Mouse (Mus musculus) midbrain, embryonic 13.5 days (tissue): ENCODE data around the gene Zfp580. TPM values are rescaled to one million over a fixed set of nuclear protein-coding genes. Genes with fewer than 3 reads are reported as not detected.

Source experiments
- ATAC-seq: fragments of 200-750 bp; cut with Nextera tagmentation; 2 replicates; pipeline ENCODE4 v1.8.0; 2017; ENCODE audit warnings: mild to moderate bottlenecking, moderate TSS enrichment, moderate library complexity
- H3K27ac ChIP-seq: fragments of 300-500 bp; sonication (generic); 2 replicates; pipeline ENCODE4 v1.5.1; 2015; ENCODE audit warnings: inconsistent platforms, mild to moderate bottlenecking, moderate library complexity
- H3K27me3 ChIP-seq: fragments of 300-500 bp; sonication (generic); 2 replicates; pipeline ENCODE4 v1.6.1; 2015; ENCODE audit warnings: mild to moderate bottlenecking, inconsistent platforms
- H3K36me3 ChIP-seq: fragments of 300-500 bp; sonication (generic); 2 replicates; pipeline ENCODE4 v1.6.1; 2015; ENCODE audit warnings: mild to moderate bottlenecking, inconsistent platforms
- H3K4me1 ChIP-seq: fragments of 300-500 bp; sonication (generic); replicated peaks from 2 replicates; pipeline ENCODE4 v1.6.1; 2015; ENCODE audit warnings: inconsistent platforms
- H3K4me2 ChIP-seq: fragments of 300-500 bp; sonication (generic); replicated peaks from 2 replicates; pipeline ENCODE4 v1.6.1; 2015; ENCODE audit warnings: moderate library complexity, mild to moderate bottlenecking, inconsistent platforms
- H3K4me3 ChIP-seq: fragments of 300-500 bp; sonication (generic); replicated peaks from 2 replicates; pipeline ENCODE4 v1.5.1; 2015; ENCODE audit warnings: mild to moderate bottlenecking, inconsistent platforms
- H3K9ac ChIP-seq: fragments of 300-500 bp; sonication (generic); replicated peaks from 2 replicates; pipeline ENCODE4 v1.6.1; 2015; ENCODE audit warnings: mild to moderate bottlenecking, inconsistent platforms
- H3K9me3 ChIP-seq: fragments of 300-500 bp; sonication (generic); 2 replicates; pipeline ENCODE4 v1.6.1; 2016; ENCODE audit warnings: mild to moderate bottlenecking, inconsistent platforms
- WGBS: fragments of 180-500 bp; shearing (Covaris S2); methylation state at CpG from one replicate; pipeline ENCODE4 v1.1.7; 2015; 5-methylcytosine and 5-hydroxymethylcytosine counted together
- polyA plus RNA-seq: library from polyadenylated mRNA; unstranded; fragments of >200 nt; fragmentation: Nextera tagmentation; extraction: Ambion mirVana; gene quantifications from 2 replicates; pipeline ENCODE4 v1.2.1, GENCODE M21; 2015

The Zfp580 gene
- polyA plus RNA-seq, 1 experiment from 2014 or later = 72.8 TPM

DNA sequence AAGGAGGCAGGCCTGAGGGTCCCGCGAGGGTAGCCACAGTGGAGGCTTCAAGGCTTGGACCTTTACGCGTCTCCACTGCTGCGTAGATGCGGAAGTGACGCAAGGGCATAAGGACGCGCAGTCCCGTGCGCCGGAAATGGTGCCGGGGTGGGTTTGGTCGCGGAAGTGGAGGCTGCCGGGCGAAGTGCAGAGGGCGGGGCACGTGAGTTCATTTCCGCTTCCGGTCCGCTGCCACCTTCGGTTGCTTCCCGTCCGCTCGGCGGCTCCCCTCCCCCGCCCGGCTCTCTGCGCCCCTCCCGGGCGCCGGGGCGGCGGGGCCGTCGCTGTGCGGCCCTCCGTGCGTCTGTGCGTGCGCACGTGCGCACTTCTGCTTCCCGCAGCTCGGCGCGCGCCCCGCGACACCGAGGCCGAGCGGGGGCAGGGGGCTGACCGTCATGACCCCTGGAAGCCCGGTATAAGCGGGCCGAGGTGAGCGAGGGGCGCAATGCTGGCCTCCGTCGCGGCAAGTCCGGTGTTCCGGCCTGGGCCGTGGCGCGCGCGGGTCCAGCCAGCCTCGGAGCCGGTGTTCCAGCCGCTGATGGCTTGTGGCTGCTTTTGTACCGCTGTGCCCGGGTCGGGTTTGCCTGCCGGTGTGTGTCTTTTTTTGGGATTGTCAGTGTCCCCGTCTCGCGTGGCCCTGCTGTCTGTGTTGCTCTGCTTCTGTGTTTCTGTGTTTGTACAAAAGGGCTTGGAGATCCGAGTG is 28.8 kb downstream of the Zfp580 start, which contains the start of gene Epn1:
Gene Epn1 (plus strand): TSS at position 226 of the 742 bp plus-strand sequence.
- H3K36me3 ChIP-seq = peaks cover 57% of the 10 kb centered on the region

GRCm38 (mm10) chr7:5080815-5081214 is 29.5 kb downstream of the Zfp580 start:
- ATAC-seq = no peak
- 20% methylated on average over 6 of the region's 6 CpGs for WGBS
- H3K27me3 ChIP-seq = no peaks in the 10 kb centered on the region
- peak overlapping the region; percentile 96 for H3K9ac ChIP-seq
- H3K36me3 ChIP-seq = peaks cover 53% of the 10 kb centered on the region
- peaks cover 28% of the 10 kb centered on the region for H3K4me1 ChIP-seq
- no peaks in the 10 kb centered on the region for H3K9me3 ChIP-seq
- peak overlapping the region; percentile 98 for H3K4me3 ChIP-seq
- peak overlapping the region; percentile 90; the same call in 1 of the 2 replicates for H3K27ac ChIP-seq
- H3K4me2 ChIP-seq = peak overlapping the region; percentile 95

More for the DNA sequence above, 28.8 kb downstream of the Zfp580 start, which contains the start of gene Epn1:
- peak; percentile 98 for ATAC-seq
- Histone ChIP-seq H3K4me1 (peaks cover 25% of the 10 kb centered on the region), H3K27ac (peak within 1 kb of the TSS; percentile 90), H3K27me3 (no peaks in the 10 kb centered on the region), H3K9me3 (no peaks in the 10 kb centered on the region), H3K9ac (peak within 1 kb of the TSS; percentile 96), H3K4me2 (peak within 1 kb of the TSS; percentile 95), H3K4me3 (peak within 1 kb of the TSS; percentile 98)
- under 1% methylated on average over 79 of the region's 81 CpGs for WGBS

DNA sequence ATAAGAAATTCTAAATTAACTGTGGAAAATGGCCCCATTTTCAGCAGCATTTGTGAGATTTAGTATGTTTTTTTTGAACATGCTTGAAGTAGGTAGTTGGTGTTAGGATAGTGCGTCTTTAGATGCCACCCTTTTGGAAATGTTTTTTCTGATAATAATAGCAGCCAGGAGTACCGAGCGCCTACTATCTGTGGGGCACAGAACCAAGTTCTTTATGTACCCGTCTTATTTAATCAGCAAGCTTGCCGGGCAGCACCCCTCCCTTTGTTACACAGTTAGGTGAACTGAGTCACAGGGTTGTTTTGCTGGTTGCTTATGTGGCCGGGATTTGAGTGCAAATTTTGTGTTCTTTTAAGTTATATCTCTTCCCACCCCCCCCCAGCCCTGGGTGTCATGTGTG is 29.9 kb downstream of the Zfp580 start:
- Histone ChIP-seq H3K9me3 (no peaks in the 10 kb centered on the region), H3K9ac (peak overlapping the region; percentile 96), H3K27me3 (no peaks in the 10 kb centered on the region), H3K4me3 (peak overlapping the region; percentile 98), H3K36me3 (peaks cover 54% of the 10 kb centered on the region), H3K4me2 (peak overlapping the region; percentile 95), H3K27ac (no peak overlapping the region), H3K4me1 (peaks cover 28% of the 10 kb centered on the region)
- 75% methylated on average over 6 of the region's 6 CpGs for WGBS
- ATAC-seq = no peak

GRCm38 (mm10) chr7:5081939-5082338 is 30.6 kb downstream of the Zfp580 start:
- Histone ChIP-seq H3K4me3 (peak overlapping the region; percentile 0; the same call in 1 of the 2 replicates), H3K36me3 (peaks cover 51% of the 10 kb centered on the region), H3K9ac (no peak overlapping the region), H3K27ac (no peak overlapping the region), H3K4me2 (peak overlapping the region; percentile 95), H3K4me1 (peaks cover 28% of the 10 kb centered on the region), H3K9me3 (no peaks in the 10 kb centered on the region), H3K27me3 (no peaks in the 10 kb centered on the region)
- 98% methylated on average over 2 of the region's 2 CpGs for WGBS
- ATAC-seq = no peak

DNA sequence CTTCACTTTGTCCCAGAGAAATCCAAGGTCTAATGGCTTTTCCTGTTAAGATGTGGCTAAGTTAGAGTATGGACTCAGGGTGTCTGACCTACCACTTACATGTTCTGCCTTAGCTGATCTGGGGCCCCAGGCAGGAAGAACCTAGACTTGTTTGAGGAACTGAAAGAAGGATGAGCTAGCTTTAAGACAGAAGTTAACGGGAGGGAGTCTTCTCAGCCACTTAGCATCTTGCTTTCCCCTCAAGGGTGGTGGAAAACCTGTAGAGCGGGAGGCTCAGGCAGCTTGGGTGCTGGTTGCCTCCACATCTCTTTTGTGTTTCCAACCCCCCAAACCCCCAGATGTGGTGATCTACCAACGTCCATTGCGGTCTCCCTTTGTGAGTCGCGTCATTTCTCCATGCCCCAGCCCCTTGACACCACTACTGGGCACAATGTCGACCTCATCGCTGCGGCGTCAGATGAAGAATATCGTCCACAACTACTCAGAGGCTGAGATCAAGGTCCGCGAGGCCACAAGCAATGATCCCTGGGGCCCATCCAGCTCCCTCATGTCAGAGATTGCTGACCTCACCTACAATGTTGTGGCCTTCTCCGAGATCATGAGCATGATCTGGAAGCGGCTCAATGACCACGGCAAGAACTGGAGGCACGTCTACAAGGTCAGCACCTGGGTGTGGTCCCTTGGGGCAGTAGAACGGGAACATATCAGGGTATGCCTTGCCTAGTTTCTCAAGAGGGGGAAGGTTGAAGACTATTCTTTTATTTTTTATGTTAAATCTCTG is 32.2 kb downstream of the Zfp580 start:
- no peaks in the 10 kb centered on the region for H3K9me3 ChIP-seq
- no peak for ATAC-seq

DNA sequence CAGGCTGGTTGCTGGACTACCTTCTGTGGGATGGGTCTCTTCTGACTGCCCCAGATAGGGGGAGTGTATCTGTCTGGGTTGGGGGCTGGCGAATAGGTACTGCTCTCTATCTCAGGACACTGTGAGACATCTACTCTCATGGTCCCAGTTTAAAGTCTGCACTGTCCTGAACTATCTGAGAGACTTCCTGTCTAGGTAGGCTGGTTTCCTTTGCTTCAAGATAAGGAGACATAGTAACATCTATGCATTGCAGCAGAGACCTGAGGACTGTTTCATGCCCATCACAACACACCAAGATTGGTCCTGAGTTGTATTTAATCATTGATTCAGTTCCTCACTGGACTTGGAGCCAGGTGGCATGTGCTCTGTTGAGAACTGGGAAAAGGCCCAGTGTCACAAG is 34.2 kb downstream of the Zfp580 start:
- peaks cover 25% of the 10 kb centered on the region for H3K4me1 ChIP-seq
- H3K9me3 ChIP-seq = no peaks in the 10 kb centered on the region
- H3K4me3 ChIP-seq = no peak overlapping the region
- H3K9ac ChIP-seq = no peak overlapping the region
- H3K36me3 ChIP-seq = peaks cover 57% of the 10 kb centered on the region
- 0 out of 2 replicates have a peak, but pooled peaks have one; percentile 11 for ATAC-seq
- 95% methylated on average over 1 of the region's 1 CpGs for WGBS
- no peak overlapping the region for H3K4me2 ChIP-seq
- no peaks in the 10 kb centered on the region for H3K27me3 ChIP-seq
- H3K27ac ChIP-seq = no peak overlapping the region

More for the DNA sequence above, 32.2 kb downstream of the Zfp580 start:
- Histone ChIP-seq H3K4me3 (no peak overlapping the region), H3K9ac (no peak overlapping the region), H3K4me1 (peaks cover 28% of the 10 kb centered on the region), H3K4me2 (no peak overlapping the region), H3K27me3 (no peaks in the 10 kb centered on the region), H3K27ac (no peak overlapping the region), H3K36me3 (peaks cover 51% of the 10 kb centered on the region)
- 94% methylated on average over 18 of the region's 18 CpGs for WGBS

DNA sequence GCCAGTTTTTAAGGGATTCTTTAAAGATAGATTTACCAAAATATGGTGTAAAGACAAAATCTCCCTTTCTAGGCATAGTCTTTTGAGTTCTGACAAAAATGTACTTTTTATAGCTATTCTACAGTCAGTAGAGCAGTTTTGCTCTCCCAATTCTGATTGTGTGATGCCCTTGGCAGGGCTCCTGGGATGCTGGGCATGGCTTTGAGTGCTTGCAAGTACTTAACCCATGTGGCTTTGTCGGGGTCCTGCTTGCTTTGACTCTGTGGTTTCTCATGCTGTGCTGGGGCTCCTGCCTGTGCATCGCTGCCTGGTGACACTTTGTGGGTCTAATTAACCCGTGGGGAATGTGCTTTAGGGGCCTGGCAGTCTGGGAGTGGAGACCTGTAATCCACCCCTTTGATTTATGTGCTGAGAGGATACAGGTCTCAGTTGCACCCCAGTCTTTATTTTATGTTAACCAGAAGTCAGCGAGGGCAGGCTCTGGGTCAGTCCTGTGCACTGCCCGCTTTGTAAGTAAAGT is 35.6 kb downstream of the Zfp580 start:
- Histone ChIP-seq H3K36me3 (peaks cover 69% of the 10 kb centered on the region), H3K27ac (no peak overlapping the region), H3K4me1 (peaks cover 10% of the 10 kb centered on the region), H3K9me3 (no peaks in the 10 kb centered on the region), H3K27me3 (no peaks in the 10 kb centered on the region), H3K9ac (no peak overlapping the region), H3K4me3 (no peak overlapping the region), H3K4me2 (no peak overlapping the region)
- WGBS = 81% methylated on average over 5 of the region's 5 CpGs
- ATAC-seq = no peak

DNA sequence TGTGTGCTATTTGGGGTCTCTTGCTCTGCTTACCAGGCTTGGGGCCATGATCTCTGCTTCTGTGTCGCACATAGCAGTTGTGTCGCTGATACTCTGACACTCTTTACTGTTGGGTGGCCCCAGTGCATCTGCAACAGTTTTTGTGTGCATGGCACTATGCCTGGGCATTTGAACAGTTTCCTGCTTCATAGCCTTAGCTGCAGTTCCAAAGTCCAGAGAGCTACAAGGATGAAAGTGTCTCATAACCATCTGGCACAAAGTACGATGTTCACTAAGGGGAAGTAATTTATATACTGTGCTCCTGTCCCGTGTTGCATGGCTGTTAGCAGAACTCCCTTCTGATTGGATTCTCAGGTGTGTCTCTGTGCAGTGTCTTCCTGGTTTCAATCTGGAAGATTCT is 36.5 kb downstream of the Zfp580 start:
- no peak for ATAC-seq
- H3K9me3 ChIP-seq = no peaks in the 10 kb centered on the region
- no peaks in the 10 kb centered on the region for H3K27me3 ChIP-seq
- 0 out of 2 replicates have a peak, but pooled peaks cover 3% of the 10 kb centered on the region for H3K4me1 ChIP-seq
- peaks cover 73% of the 10 kb centered on the region for H3K36me3 ChIP-seq
- no peak overlapping the region for H3K9ac ChIP-seq
- no peak overlapping the region for H3K27ac ChIP-seq
- 93% methylated on average over 4 of the region's 4 CpGs for WGBS
- no peak overlapping the region for H3K4me3 ChIP-seq
- H3K4me2 ChIP-seq = no peak overlapping the region

DNA sequence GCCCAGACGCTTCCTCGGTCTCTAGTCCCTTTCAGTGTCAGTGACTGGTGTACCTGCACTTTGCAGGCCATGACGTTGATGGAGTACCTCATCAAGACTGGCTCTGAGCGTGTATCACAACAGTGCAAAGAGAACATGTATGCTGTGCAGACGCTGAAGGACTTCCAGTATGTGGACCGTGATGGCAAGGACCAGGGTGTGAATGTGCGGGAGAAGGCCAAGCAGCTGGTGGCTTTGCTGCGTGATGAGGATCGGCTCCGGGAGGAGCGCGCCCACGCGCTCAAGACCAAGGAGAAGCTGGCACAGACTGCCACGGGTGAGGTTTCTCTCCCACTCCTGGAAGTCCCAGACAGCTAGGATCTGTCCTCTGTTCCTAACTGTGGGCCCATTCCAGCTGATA is 38.5 kb downstream of the Zfp580 start:
- H3K27ac ChIP-seq = no peak overlapping the region
- no peak for ATAC-seq
- no peaks in the 10 kb centered on the region for H3K9me3 ChIP-seq
- no peak overlapping the region for H3K9ac ChIP-seq
- H3K36me3 ChIP-seq = peaks cover 79% of the 10 kb centered on the region
- no peak overlapping the region for H3K4me2 ChIP-seq
- H3K4me3 ChIP-seq = no peak overlapping the region
- WGBS = 97% methylated on average over 15 of the region's 15 CpGs
- H3K27me3 ChIP-seq = no peaks in the 10 kb centered on the region
- 0 out of 2 replicates have a peak, but pooled peaks cover 3% of the 10 kb centered on the region for H3K4me1 ChIP-seq

- H3K4me2 ChIP-seq = no peak overlapping the region
- no peak overlapping the region for H3K9ac ChIP-seq
- ATAC-seq = no peak
- no peak overlapping the region for H3K27ac ChIP-seq
- no peak overlapping the region for H3K4me3 ChIP-seq
- WGBS = 91% methylated on average over 15 of the region's 15 CpGs
- no peaks in the 10 kb centered on the region for H3K9me3 ChIP-seq
- H3K27me3 ChIP-seq = no peaks in the 10 kb centered on the region
- H3K36me3 ChIP-seq = peaks cover 84% of the 10 kb centered on the region
- no peaks in the 10 kb centered on the region for H3K4me1 ChIP-seq
Measured at GRCm38 (mm10) chr7:5091008-5091728, 39.8 kb downstream of the Zfp580 start.

DNA sequence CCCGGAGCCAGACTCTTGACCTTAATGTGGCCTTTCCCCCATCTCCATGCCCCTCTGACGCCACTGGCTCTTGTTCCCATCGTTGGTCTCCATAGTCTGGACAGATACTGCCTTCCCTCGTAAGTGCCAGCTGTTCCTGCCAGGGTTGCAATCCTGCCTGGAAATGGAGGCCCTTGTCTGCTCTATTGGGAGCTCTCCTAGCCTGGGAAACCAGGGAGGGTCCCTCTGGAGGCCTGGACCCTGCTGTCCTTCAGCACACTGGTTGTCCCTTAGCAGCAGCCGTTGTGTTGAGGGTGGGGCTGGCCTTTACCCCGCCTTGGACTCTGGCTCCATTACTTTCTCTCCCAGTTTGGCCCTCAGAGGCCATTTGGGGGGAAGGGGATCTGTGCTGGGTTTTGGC is 41.0 kb downstream of the Zfp580 start:
- Histone ChIP-seq H3K27ac (no peak overlapping the region), H3K9me3 (no peaks in the 10 kb centered on the region), H3K4me2 (no peak overlapping the region), H3K27me3 (no peaks in the 10 kb centered on the region), H3K4me1 (no peaks in the 10 kb centered on the region), H3K36me3 (peaks cover 88% of the 10 kb centered on the region), H3K9ac (no peak overlapping the region), H3K4me3 (no peak overlapping the region)
- ATAC-seq = no peak
- WGBS = 94% methylated on average over 6 of the region's 6 CpGs
